Mouse (Mus musculus) bone marrow, adult 2 months (tissue): ENCODE data around the gene Fnbp1. TPM values are rescaled to one million over a fixed set of nuclear protein-coding genes. Genes with fewer than 3 reads are reported as not detected.
A peak's percentile ranks its signal among the peaks of the same experiment; 100 is the strongest.

Experiments used
- H3K27ac ChIP-seq: fragments of 200-500 bp; 2 replicates; pipeline ENCODE4 v1.5.1; 2012; ENCODE audit warnings: low read depth, mild to moderate bottlenecking, control low read depth, inconsistent platforms, low read length; ENCODE audit not compliant: control insufficient read depth, poor library complexity, insufficient read depth
- H3K4me1 ChIP-seq: fragments of 200-500 bp; 2 replicates; pipeline ENCODE4 v1.6.1; 2011; ENCODE audit warnings: low read length; ENCODE audit not compliant: control insufficient read depth, insufficient read depth
- H3K4me3 ChIP-seq: fragments of 200-500 bp; replicated peaks from 2 replicates; pipeline ENCODE3; 2011; ENCODE audit warnings: mild to moderate bottlenecking, low read depth, low read length, control low read depth; ENCODE audit not compliant: control insufficient read depth
- CTCF ChIP-seq: fragments of 200-500 bp; IDR thresholded peaks from 2 replicates; pipeline ENCODE4 v1.5.1; 2011; ENCODE audit warnings: low read length, control low read depth; ENCODE audit not compliant: control insufficient read depth, insufficient read depth
- POLR2A ChIP-seq: fragments of 200-500 bp; IDR thresholded peaks from 2 replicates; pipeline ENCODE4 v1.6.1; 2011; ENCODE audit warnings: low read depth, mild to moderate bottlenecking, control low read depth, low read length, borderline replicate concordance; ENCODE audit not compliant: control insufficient read depth
- WGBS: fragments of 180-500 bp; shearing (Covaris S2); methylation state at CpG from one replicate; pipeline ENCODE4 v1.1.7; 2018; 5-methylcytosine and 5-hydroxymethylcytosine counted together
- polyA plus RNA-seq: library from polyadenylated mRNA; stranded (reverse); fragments of >200 nt; gene quantifications from 2 replicates; pipeline ENCODE4 v1.2.4, GENCODE M21; 2011; ENCODE audit warnings: low replicate concordance; ENCODE audit not compliant: missing spikeins, insufficient read depth, insufficient read length

Fnbp1 gene
- polyA plus RNA-seq, 1 experiment: 67.8 TPM

DNA sequence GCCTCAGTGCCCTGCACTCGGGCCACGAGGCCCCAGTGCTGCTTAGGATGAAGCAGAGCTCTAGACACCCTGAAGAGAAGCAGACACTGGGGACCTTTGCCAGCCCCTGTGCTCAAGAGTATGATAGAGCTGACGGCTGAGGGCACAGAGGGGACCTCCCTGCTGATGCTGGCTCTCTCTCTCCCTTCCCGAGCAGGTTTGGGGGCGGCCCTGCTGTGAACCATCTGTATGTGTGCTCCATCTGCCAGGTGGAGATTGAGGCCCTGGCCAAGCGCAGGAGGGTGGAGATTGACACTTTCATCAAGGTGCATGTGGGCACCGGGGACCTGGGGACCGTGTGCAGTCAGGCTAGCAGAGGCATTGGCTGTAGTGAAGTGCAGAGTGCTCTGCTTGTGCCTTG is 123.3 kb downstream of the Fnbp1 start:
- Histone ChIP-seq H3K4me3 (no peak overlapping the region), H3K27ac (no peak overlapping the region), H3K4me1 (no peaks in the 10 kb centered on the region)
- TF ChIP-seq CTCF (no peak), POLR2A (no peak)
- 91% methylated on average over 8 of the region's 8 CpGs for WGBS

- TF ChIP-seq POLR2A: no peak
- TF ChIP-seq CTCF: no peak
- 91% methylated on average over 18 of the region's 18 CpGs for WGBS
- Histone ChIP-seq H3K27ac (no peak overlapping the region), H3K4me1 (no peaks in the 10 kb centered on the region), H3K4me3 (no peak overlapping the region)
Measured at GRCm38 (mm10) chr2:31017625-31018317, 124.0 kb downstream of the Fnbp1 start.

DNA sequence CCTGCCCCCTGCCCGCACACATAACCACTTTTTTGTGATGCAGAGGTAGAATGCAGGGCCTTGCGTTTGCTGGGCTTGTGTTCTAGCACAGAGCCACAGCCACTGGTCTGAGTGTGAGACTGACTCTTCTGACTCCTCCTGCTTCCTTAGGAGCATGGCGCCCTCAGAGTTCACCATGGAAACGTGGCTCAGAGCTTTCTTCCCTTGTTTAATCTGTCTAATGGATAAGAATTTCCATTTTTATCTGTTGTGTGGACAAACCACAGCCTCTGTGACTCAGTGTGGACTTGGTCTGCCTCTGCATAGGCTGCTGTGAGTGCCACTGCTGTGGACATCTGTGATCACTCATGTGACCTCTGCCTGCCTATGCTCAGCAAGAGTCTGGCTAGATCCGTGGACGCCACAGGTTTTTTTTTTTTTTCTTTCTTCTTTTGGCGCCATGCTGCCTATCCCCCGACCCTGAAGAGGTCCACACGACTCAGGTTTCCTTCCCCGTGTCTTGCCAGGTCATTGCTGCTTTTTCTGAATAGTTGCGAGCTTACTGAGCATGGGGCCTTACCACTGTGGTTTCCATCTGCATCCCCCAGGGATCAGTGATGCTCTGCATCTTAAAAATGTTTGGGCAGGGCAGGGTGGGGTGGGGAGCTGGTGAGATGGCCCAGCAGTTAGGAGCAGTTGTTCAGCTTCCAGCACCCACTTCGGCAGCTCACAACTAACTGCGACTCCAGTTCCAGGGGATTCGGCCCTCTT is 128.3 kb downstream of the Fnbp1 start:
- Histone ChIP-seq H3K4me3 (no peak overlapping the region), H3K4me1 (no peaks in the 10 kb centered on the region), H3K27ac (no peak overlapping the region)
- TF ChIP-seq POLR2A (no peak), CTCF (no peak)
- WGBS: 74% methylated on average over 14 of the region's 14 CpGs

DNA sequence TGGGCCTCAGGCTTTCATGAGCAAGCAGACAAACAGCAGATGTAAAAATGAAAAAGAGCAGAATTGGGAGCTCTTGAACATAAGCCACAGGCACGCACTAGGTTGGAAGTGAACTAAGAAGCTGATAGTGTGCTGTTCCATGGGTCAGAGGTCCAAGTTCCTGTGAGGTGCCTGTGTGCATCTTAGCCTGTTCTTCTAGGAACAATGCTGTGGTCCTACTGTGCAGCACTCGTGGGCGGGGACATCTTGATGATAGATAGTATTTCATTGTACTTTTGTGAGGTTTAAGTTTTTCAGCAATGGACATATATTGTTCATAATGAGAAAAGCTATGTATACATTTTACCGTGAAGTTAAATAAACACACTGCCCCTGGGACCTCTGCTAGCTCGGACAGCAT is 134.6 kb downstream of the Fnbp1 start:
- Histone ChIP-seq H3K4me1 (no peaks in the 10 kb centered on the region; the same call in 1 of the 2 replicates), H3K27ac (no peak overlapping the region), H3K4me3 (no peak overlapping the region)
- 79% methylated on average over 5 of the region's 5 CpGs for WGBS
- no peak for TF ChIP-seq CTCF
- TF ChIP-seq POLR2A: no peak

- H3K4me1 ChIP-seq: no peaks in the 10 kb centered on the region; the same call in 1 of the 2 replicates
- 55% methylated on average over 5 of the region's 5 CpGs for WGBS
- no peak for TF ChIP-seq CTCF
- no peak for TF ChIP-seq POLR2A
- H3K4me3 ChIP-seq: peak overlapping the region; percentile 1
- peak overlapping the region; percentile 31; the same call in 1 of the 2 replicates for H3K27ac ChIP-seq
Measured at GRCm38 (mm10) chr2:31006434-31006833, 135.4 kb downstream of the Fnbp1 start.

DNA sequence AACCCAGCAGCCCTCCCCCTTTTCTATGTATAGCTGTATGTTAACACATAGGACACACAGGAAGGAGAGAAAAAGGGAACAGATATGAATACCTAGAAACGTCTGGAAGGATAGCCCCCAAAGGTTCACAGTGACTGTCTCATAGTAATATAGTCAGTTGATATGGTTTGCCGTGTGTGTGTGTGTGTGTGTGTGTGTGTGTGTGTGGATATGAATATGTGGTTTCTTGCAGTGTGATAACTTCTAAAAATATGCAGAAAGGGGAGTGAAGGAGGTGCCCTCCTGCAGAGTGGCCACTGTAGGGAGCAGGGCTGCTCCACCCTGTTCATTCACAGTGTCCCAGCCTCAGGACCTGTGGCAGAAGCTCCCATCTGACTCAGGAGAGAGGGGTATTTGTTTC is 136.4 kb downstream of the Fnbp1 start:
- no peak overlapping the region for H3K27ac ChIP-seq
- no peak overlapping the region for H3K4me3 ChIP-seq
- 20% methylated on average over 2 of the region's 2 CpGs for WGBS
- no peak for TF ChIP-seq CTCF
- TF ChIP-seq POLR2A: no peak
- no peaks in the 10 kb centered on the region; the same call in 1 of the 2 replicates for H3K4me1 ChIP-seq

DNA sequence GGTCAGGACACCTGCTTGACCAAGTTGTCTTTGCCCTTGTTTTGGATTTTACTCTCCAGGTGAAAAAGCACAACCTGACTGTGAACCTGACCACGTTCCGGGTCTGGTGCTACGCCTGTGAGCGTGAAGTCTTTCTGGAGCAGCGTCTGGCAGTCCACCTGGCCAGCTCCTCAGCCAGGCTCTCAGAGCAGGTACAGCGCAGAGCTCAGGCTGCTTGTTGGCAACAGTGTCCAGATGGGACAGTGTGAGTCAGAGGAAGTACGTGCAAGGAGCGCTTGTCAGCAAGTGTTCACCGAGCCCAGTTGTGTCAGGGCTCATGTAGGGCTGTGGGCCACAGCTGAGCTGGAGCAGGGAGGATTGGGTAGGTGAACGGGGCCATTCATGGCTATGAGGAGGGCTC is 139.0 kb downstream of the Fnbp1 start:
- no peaks in the 10 kb centered on the region; the same call in 1 of the 2 replicates for H3K4me1 ChIP-seq
- 91% methylated on average over 10 of the region's 10 CpGs for WGBS
- no peak overlapping the region for H3K4me3 ChIP-seq
- TF ChIP-seq CTCF: no peak
- no peak for TF ChIP-seq POLR2A
- no peak overlapping the region for H3K27ac ChIP-seq

- WGBS: 78% methylated on average over 8 of the region's 8 CpGs
- no peak overlapping the region for H3K4me3 ChIP-seq
- no peaks in the 10 kb centered on the region for H3K4me1 ChIP-seq
- no peak overlapping the region for H3K27ac ChIP-seq
- TF ChIP-seq CTCF (no peak), POLR2A (no peak)
Measured at GRCm38 (mm10) chr2:30998443-30999260, 143.2 kb downstream of the Fnbp1 start.
